8 mouse cellular contexts compared by ENCODE assay signal in genomic region chrX:162829741-162830140, GRCm38 (mm10). TPM values are rescaled to one million over a fixed set of nuclear protein-coding genes. Genes with fewer than 3 reads are reported as not detected.
DNase-seq lines count a peak whose midpoint lies in the region; ATAC-seq and TF ChIP-seq lines count a peak whose summit lies in the region.

No protein-coding gene starts in this region.

- TF ChIP-seq CTCF in cerebellum, adult 2 months (IDR thresholded peaks at IDR 0.05; ENCODE audit: borderline replicate concordance, insufficient read depth, low read depth, low read length) = no peak
- TF ChIP-seq CTCF in heart, postnatal 0 days (IDR thresholded peaks at IDR 0.05; ENCODE audit: low read depth) = no peak

- TF ChIP-seq EP300 in heart, postnatal 0 days (IDR thresholded peaks at IDR 0.05; ENCODE audit: low read depth) = no peak

- no peak for ATAC-seq in heart, postnatal 0 days (ENCODE audit: insufficient read depth, low read depth)
- ATAC-seq in limb, embryonic 14.5 days (ENCODE audit: low FRiP score, low read depth) = no peak
- ATAC-seq in stomach, embryonic 16.5 days (ENCODE audit: insufficient read depth, low FRiP score) = no peak

- no peaks in the 10 kb centered on the region for H3K4me1 ChIP-seq in cerebellum, adult 2 months (ENCODE audit: control insufficient read depth, insufficient read depth, low read length)
- H3K4me1 ChIP-seq in ES-E14 (ENCODE audit: control insufficient read depth in 2 of 2, insufficient read depth in 2 of 2, low read length in 2 of 2, poor library complexity in 1 of 2) = peaks cover 3 to 12% of the 10 kb centered on the region in 2 experiments; a peak in 2 of 4 replicates
- H3K4me1 ChIP-seq in heart, postnatal 0 days (ENCODE audit: control insufficient read depth, insufficient read depth) = no peaks in the 10 kb centered on the region
- no peaks in the 10 kb centered on the region for H3K4me1 ChIP-seq in limb, embryonic 14.5 days (ENCODE audit: control insufficient read depth, insufficient read depth, low read length)
- no peaks in the 10 kb centered on the region for H3K4me1 ChIP-seq in stomach, embryonic 16.5 days (ENCODE audit: control insufficient read depth, insufficient read depth, low read length)

- in situ Hi-C loops in ES-E14 (cut with MboI; ENCODE audit: low sequenced_read_pairs in 2 of 2, unreplicated experiment in 2 of 2) = no loop called here

- TF ChIP-seq POLR2A in cerebellum, adult 2 months (IDR thresholded peaks at IDR 0.05; ENCODE audit: borderline replicate concordance, insufficient read depth, low read length) = no peak
- no peak for TF ChIP-seq POLR2A in limb, embryonic 14.5 days (IDR thresholded peaks at IDR 0.05; ENCODE audit: borderline replicate concordance, extremely low read depth, insufficient read depth, insufficient read length)

- H3K9ac ChIP-seq in ES-E14 (ENCODE audit: insufficient read depth, low read depth, low read length, poor library complexity, severe bottlenecking) = peak overlapping the region; percentile 43; the same call in 1 of the 2 replicates
- no peak overlapping the region for H3K9ac ChIP-seq in heart, postnatal 0 days (replicated peaks; ENCODE audit: low read depth, low read length)
- H3K9ac ChIP-seq in limb, embryonic 14.5 days (ENCODE audit: low read depth, low read length, severe bottlenecking) = peak overlapping the region; percentile 31; the same call in 1 of the 2 replicates
- H3K9ac ChIP-seq in stomach, embryonic 16.5 days (ENCODE audit: low read length) = peak overlapping the region; percentile 49

- H3K4me2 ChIP-seq in heart, postnatal 0 days (ENCODE audit: low read depth, low read length) = peak overlapping the region; percentile 27; the same call in 1 of the 2 replicates
- peak overlapping the region; percentile 42 for H3K4me2 ChIP-seq in limb, embryonic 14.5 days (replicated peaks; ENCODE audit: low read depth, low read length, severe bottlenecking)
- H3K4me2 ChIP-seq in stomach, embryonic 16.5 days (ENCODE audit: low read depth, low read length) = peak overlapping the region; percentile 42; the same call in 1 of the 2 replicates

- H3K36me3 ChIP-seq in ES-E14 (ENCODE audit: control insufficient read depth, insufficient read depth, low read length, poor library complexity, severe bottlenecking) = no peaks in the 10 kb centered on the region; the same call in 1 of the 2 replicates
- H3K36me3 ChIP-seq in heart, postnatal 0 days (replicated peaks; ENCODE audit: control insufficient read depth, insufficient read depth, low read length) = no peaks in the 10 kb centered on the region
- no peaks in the 10 kb centered on the region for H3K36me3 ChIP-seq in limb, embryonic 14.5 days (ENCODE audit: control insufficient read depth, insufficient read depth, low read length)
- no peaks in the 10 kb centered on the region for H3K36me3 ChIP-seq in stomach, embryonic 16.5 days (ENCODE audit: control insufficient read depth, insufficient read depth, low read length)

- no peak for DNase-seq in cerebellum, adult 2 months
- DNase-seq in cerebellum, adult 8-10 months = no peak
- no peak for DNase-seq in ES-E14 (ENCODE audit: low read depth, low spot score)
- no peak for DNase-seq in heart, postnatal 0 days (ENCODE audit: low spot score)
- no peak for DNase-seq in limb, embryonic 14.5 days (ENCODE audit: low spot score)
- no peak for DNase-seq in ovary, postnatal 36 days (ENCODE audit: low spot score)
- no peak for DNase-seq in right cerebral cortex, postnatal 25 days

- no peaks in the 10 kb centered on the region for H3K27me3 ChIP-seq in cerebellum, adult 2 months (ENCODE audit: control insufficient read depth, insufficient read depth, low read length)
- no peaks in the 10 kb centered on the region for H3K27me3 ChIP-seq in heart, postnatal 0 days (ENCODE audit: control insufficient read depth, insufficient read depth, low read length)
- no peaks in the 10 kb centered on the region for H3K27me3 ChIP-seq in limb, embryonic 14.5 days (ENCODE audit: control insufficient read depth, insufficient read depth, low read length)
- no peaks in the 10 kb centered on the region for H3K27me3 ChIP-seq in stomach, embryonic 16.5 days (ENCODE audit: control insufficient read depth, insufficient read depth, low read length)

- no peak overlapping the region for H3K27ac ChIP-seq in cerebellum, adult 2 months (ENCODE audit: insufficient read depth, low read length)
- peak overlapping the region; percentile 47; the same call in 1 of the 2 replicates for H3K27ac ChIP-seq in ES-E14 (ENCODE audit: insufficient read depth, low read depth, low read length, poor library complexity, severe bottlenecking)
- peak overlapping the region; percentile 28; the same call in 1 of the 2 replicates for H3K27ac ChIP-seq in heart, postnatal 0 days (ENCODE audit: low read depth)
- H3K27ac ChIP-seq in limb, embryonic 14.5 days (replicated peaks; ENCODE audit: low read depth, low read length) = no peak overlapping the region
- H3K27ac ChIP-seq in stomach, embryonic 16.5 days (ENCODE audit: low read length) = no peak overlapping the region

- WGBS in cerebellum, adult 2 months = 24% methylated on average over 5 of the region's 5 CpGs
- WGBS in heart, postnatal 0 days = 31% methylated on average over 5 of the region's 5 CpGs
- WGBS in limb, embryonic 14.5 days = 50% methylated on average over 5 of the region's 5 CpGs
- WGBS in stomach, embryonic 16.5 days = 40% methylated on average over 5 of the region's 5 CpGs

- peak overlapping the region; percentile 41 for H3K4me3 ChIP-seq in cerebellum, adult 2 months (replicated peaks; ENCODE audit: insufficient read depth, low read depth, low read length)
- peak overlapping the region; percentile 51 to 90 for H3K4me3 ChIP-seq in ES-E14 (ENCODE audit: insufficient read depth in 1 of 2, low read depth in 1 of 2, low read length in 2 of 2, poor library complexity in 1 of 2, severe bottlenecking in 1 of 2)
- peak overlapping the region; percentile 40 for H3K4me3 ChIP-seq in heart, postnatal 0 days (ENCODE audit: low read depth, low read length)
- peak overlapping the region; percentile 50 for H3K4me3 ChIP-seq in limb, embryonic 14.5 days (replicated peaks; ENCODE audit: low read length)
- peak overlapping the region; percentile 60 for H3K4me3 ChIP-seq in stomach, embryonic 16.5 days (replicated peaks; ENCODE audit: low read length)

- no peaks in the 10 kb centered on the region for H3K9me3 ChIP-seq in ES-E14 (ENCODE audit: control insufficient read depth, insufficient read depth, low read depth, low read length)
- no peaks in the 10 kb centered on the region for H3K9me3 ChIP-seq in heart, postnatal 0 days (replicated peaks; ENCODE audit: control insufficient read depth, low read length)
- H3K9me3 ChIP-seq in limb, embryonic 14.5 days (ENCODE audit: control insufficient read depth, low read length) = no peaks in the 10 kb centered on the region
- H3K9me3 ChIP-seq in stomach, embryonic 16.5 days (replicated peaks; ENCODE audit: control insufficient read depth, low read length) = no peaks in the 10 kb centered on the region

TF ChIP-seq in ES-E14, 5 proteins besides CTCF, POLR2A, EP300 and RAD21:
- TF ChIP-seq MAFK (IDR thresholded peaks at IDR 0.05; ENCODE audit: insufficient read depth, low read depth, low read length) (no peak), CHD2 (IDR thresholded peaks at IDR 0.05; ENCODE audit: low read depth, low read length) (no peak), ZC3H11A (IDR thresholded peaks at IDR 0.05; ENCODE audit: borderline replicate concordance, low read depth, low read length) (no peak), ZNF384 (IDR thresholded peaks at IDR 0.05; ENCODE audit: low read depth, low read length) (no peak), HCFC1 (IDR thresholded peaks at IDR 0.05; ENCODE audit: borderline replicate concordance, insufficient read depth, low read length) (no peak)

RNA-seq across cellular contexts. Expression of gene Txlng, which starts 0.5 kb away (rescaled TPM):
- polyA plus RNA-seq in cerebellum, adult 2 months (2012; rRNA removed) = 13.4 and 13.9 TPM in 2 replicates
- total RNA-seq in ES-E14 (2012; rRNA removed) = 36.5 and 42.4 TPM in 2 replicates
- 8.0 and 10.7 TPM in 2 replicates for total RNA-seq in heart, postnatal 0 days (2014; rRNA removed; ENCODE audit: low replicate concordance)
- polyA plus RNA-seq in heart, postnatal 0 days (2015; fragmentation: Nextera tagmentation; extraction: Ambion mirVana) = 7.2 and 7.8 TPM in 2 replicates
- polyA plus RNA-seq in limb, embryonic 14.5 days (2012; rRNA removed) = 12.4 and 12.8 TPM in 2 replicates
- polyA plus RNA-seq in limb, embryonic 14.5 days (2014; fragmentation: Nextera tagmentation; extraction: Ambion mirVana) = 11.9 and 13.1 TPM in 2 replicates
- 13.0 and 13.5 TPM in 2 replicates for polyA plus RNA-seq in stomach, embryonic 16.5 days (2015; fragmentation: Nextera tagmentation; extraction: Ambion mirVana)

RNA-seq across cellular contexts. Expression of gene Syap1, which starts 58.5 kb away (rescaled TPM):
- 24.9 and 25.6 TPM in 2 replicates for polyA plus RNA-seq in cerebellum, adult 2 months (2012; rRNA removed)
- 7.1 and 11.8 TPM in 2 replicates for total RNA-seq in ES-E14 (2012; rRNA removed)
- 18.4 and 30.3 TPM in 2 replicates for total RNA-seq in heart, postnatal 0 days (2014; rRNA removed; ENCODE audit: low replicate concordance)
- polyA plus RNA-seq in heart, postnatal 0 days (2015; fragmentation: Nextera tagmentation; extraction: Ambion mirVana) = 27.0 and 27.5 TPM in 2 replicates
- 29.1 and 39.6 TPM in 2 replicates for polyA plus RNA-seq in limb, embryonic 14.5 days (2012; rRNA removed)
- polyA plus RNA-seq in limb, embryonic 14.5 days (2014; fragmentation: Nextera tagmentation; extraction: Ambion mirVana) = 49.8 and 52.6 TPM in 2 replicates
- polyA plus RNA-seq in stomach, embryonic 16.5 days (2015; fragmentation: Nextera tagmentation; extraction: Ambion mirVana) = 33.4 and 39.4 TPM in 2 replicates

Comparison
In these comparisons a context has a peak if more than half of its experiments do, and no peak if none do; other contexts are left out.
1. H3K27ac ChIP-seq: peak in ES-E14 (single experiment) and heart, postnatal 0 days (single experiment); none in cerebellum, adult 2 months (single experiment), limb, embryonic 14.5 days (single experiment) and stomach, embryonic 16.5 days (single experiment).
2. Peak in every context shown above with its lines, with median percentiles within 50 percentile points of each other: H3K4me3 ChIP-seq and H3K4me2 ChIP-seq.